Mouse (Mus musculus) liver, embryonic 14.5 days (tissue): ENCODE results near the gene Unk. TPM values are rescaled to one million over a fixed set of nuclear protein-coding genes. Genes with fewer than 3 reads are reported as not detected.

Experiments
- ATAC-seq: fragments of 200-750 bp; cut with Nextera tagmentation; 2 replicates; pipeline ENCODE4 v1.8.0; 2017; ENCODE audit warnings: moderate number of reproducible peaks, mild to moderate bottlenecking, moderate library complexity; ENCODE audit not compliant: insufficient read depth
- DNase-seq, 3 experiments: peaks; one replicate each; pipeline ENCODE4 v3.0.0-alpha.2; 2012 to 2013; ENCODE audit warnings: low read depth in 3 of 3, low spot score in 3 of 3
- H3K27ac ChIP-seq: fragments of 300-500 bp; sonication (generic); 2 replicates; pipeline ENCODE4 v1.5.1; 2014; ENCODE audit warnings: moderate library complexity, mild to moderate bottlenecking, control low read depth, inconsistent platforms
- H3K27me3 ChIP-seq: fragments of 300-500 bp; sonication (generic); 2 replicates; pipeline ENCODE4 v1.6.1; 2014; ENCODE audit warnings: mild to moderate bottlenecking, low read length, moderate library complexity; ENCODE audit not compliant: control insufficient read depth, insufficient read depth
- H3K36me3 ChIP-seq: fragments of 300-500 bp; sonication (generic); replicated peaks from 2 replicates; pipeline ENCODE4 v1.6.1; 2014; ENCODE audit warnings: low read depth; ENCODE audit not compliant: control insufficient read depth, insufficient read depth
- H3K4me1 ChIP-seq, 2 experiments: fragments of 200-500 bp in 1 of 2; fragments of 300-500 bp in 1 of 2; sonication (generic) in 1 of 2; replicated peaks; 2 replicates each; pipeline ENCODE4 v1.6.1; 2012 to 2014; ENCODE audit warnings: antibody characterized with exemption in 1 of 2, inconsistent platforms in 1 of 2, low read length in 1 of 2; ENCODE audit not compliant: control insufficient read depth in 2 of 2, insufficient read depth in 2 of 2
- H3K4me2 ChIP-seq: fragments of 300-500 bp; sonication (generic); 2 replicates; pipeline ENCODE4 v1.6.1; 2014; ENCODE audit warnings: low read depth, mild to moderate bottlenecking, control low read depth, moderate library complexity
- H3K4me3 ChIP-seq, 2 experiments: fragments of 200-500 bp in 1 of 2; fragments of 300-500 bp in 1 of 2; sonication (generic) in 1 of 2; 2 replicates each; pipeline ENCODE4 v1.5.1; 2012 to 2014; ENCODE audit warnings: low read depth in 2 of 2, low read length in 2 of 2, mild to moderate bottlenecking in 2 of 2, control low read depth in 1 of 2, inconsistent platforms in 1 of 2, moderate library complexity in 1 of 2; ENCODE audit not compliant: insufficient read depth in 1 of 2
- H3K9ac ChIP-seq: fragments of 300-500 bp; sonication (generic); replicated peaks from 2 replicates; pipeline ENCODE4 v1.6.1; 2014; ENCODE audit warnings: mild to moderate bottlenecking, control low read depth, moderate library complexity
- H3K9me3 ChIP-seq: fragments of 300-500 bp; sonication (generic); 2 replicates; pipeline ENCODE4 v1.6.1; 2016; ENCODE audit warnings: low read length, mixed read lengths; ENCODE audit not compliant: control insufficient read depth
- CTCF ChIP-seq: IDR thresholded peaks from 2 replicates; pipeline ENCODE4 v1.5.1; 2016; ENCODE audit warnings: antibody characterized with exemption, low read depth, control low read depth
- EP300 ChIP-seq: IDR thresholded peaks from 2 replicates; pipeline ENCODE4 v1.6.1; 2016; ENCODE audit warnings: antibody characterized with exemption, low read depth
- WGBS: fragments of 180-500 bp; shearing (Covaris S2); extraction: QIAGEN DNeasy Blood & Tissue Kit; methylation state at CpG from one replicate; pipeline ENCODE4 v1.1.7; 2014; ENCODE audit not compliant: insufficient replicate concordance; 5-methylcytosine and 5-hydroxymethylcytosine counted together
- polyA plus RNA-seq, 2 experiments: library from polyadenylated mRNA; depleted of rRNA in 1 of 2; stranded (reverse) in 1 of 2; unstranded in 1 of 2; fragments of >200 nt; fragmentation: Nextera tagmentation in 1 of 2; extraction: Ambion mirVana in 1 of 2; gene quantifications; 2 replicates each; pipeline versions ENCODE4 v1.2.1 to v1.2.3; 2012 to 2014

Unk gene
- 10.4 and 12.1 TPM in 2 replicates for polyA plus RNA-seq (2012; rRNA removed)
- 6.4 and 7.9 TPM in 2 replicates for polyA plus RNA-seq (2014; fragmentation: Nextera tagmentation; extraction: Ambion mirVana)

- WGBS = under 1% methylated on average over 64 of the region's 67 CpGs
- Histone ChIP-seq H3K27me3 (no peaks in the 10 kb centered on the region), H3K27ac (peak within 1 kb of the TSS; percentile 97), H3K4me3 (peak within 1 kb of the TSS; percentile 71 to 85), H3K4me1 (peaks cover 10 to 30% of the 10 kb centered on the region in 2 experiments), H3K36me3 (no peaks in the 10 kb centered on the region; the same call in 1 of the 2 replicates), H3K4me2 (peak within 1 kb of the TSS; percentile 100), H3K9me3 (no peaks in the 10 kb centered on the region), H3K9ac (peak within 1 kb of the TSS; percentile 100)
- ATAC-seq (peak; percentile 92), DNase-seq (peak; percentile 95 to 96 (median 96))
- TF ChIP-seq EP300 (peak; percentile 92), CTCF (no peak)
Observed at GRCm38 (mm10) chr11:116030088-116030897, at the start of gene Unk. TSS of gene Unk (plus strand) at chr11:116030322.

GRCm38 (mm10) chr11:115982472-115982871 is 47.6 kb upstream of the Unk start:
- no peak for ATAC-seq
- H3K9ac ChIP-seq = no peak overlapping the region
- no peak for DNase-seq
- no peak overlapping the region for H3K4me2 ChIP-seq
- H3K36me3 ChIP-seq = no peaks in the 10 kb centered on the region
- no peaks in the 10 kb centered on the region for H3K4me1 ChIP-seq
- no peaks in the 10 kb centered on the region for H3K27me3 ChIP-seq
- H3K27ac ChIP-seq = no peak overlapping the region
- H3K4me3 ChIP-seq = no peak overlapping the region
- H3K9me3 ChIP-seq = no peaks in the 10 kb centered on the region
- TF ChIP-seq CTCF (no peak), EP300 (no peak)
- 78% methylated on average over 15 of the region's 15 CpGs for WGBS

- no peak overlapping the region for H3K27ac ChIP-seq
- no peak for ATAC-seq
- no peak overlapping the region for H3K9ac ChIP-seq
- H3K27me3 ChIP-seq = no peaks in the 10 kb centered on the region
- no peak for TF ChIP-seq EP300
- no peak overlapping the region for H3K4me3 ChIP-seq
- WGBS = 69% methylated on average over 8 of the region's 8 CpGs
- no peaks in the 10 kb centered on the region for H3K36me3 ChIP-seq
- H3K4me1 ChIP-seq = no peaks in the 10 kb centered on the region
- H3K9me3 ChIP-seq = no peaks in the 10 kb centered on the region
- H3K4me2 ChIP-seq = no peak overlapping the region
- DNase-seq = no peak
Observed at GRCm38 (mm10) chr11:115983291-115983690, 46.8 kb upstream of the Unk start.

- no peaks in the 10 kb centered on the region for H3K4me1 ChIP-seq
- H3K36me3 ChIP-seq = no peaks in the 10 kb centered on the region
- H3K9ac ChIP-seq = no peak overlapping the region
- H3K4me2 ChIP-seq = no peak overlapping the region; the same call in 1 of the 2 replicates
- H3K9me3 ChIP-seq = no peaks in the 10 kb centered on the region
- H3K27ac ChIP-seq = no peak overlapping the region
- DNase-seq (no peak), ATAC-seq (no peak)
- 27% methylated on average over 15 of the region's 15 CpGs for WGBS
- peak overlapping the region in 1 of 2 experiments; percentile 51; a peak in 2 of 4 replicates for H3K4me3 ChIP-seq
- H3K27me3 ChIP-seq = no peaks in the 10 kb centered on the region; the same call in 1 of the 2 replicates
- TF ChIP-seq CTCF = no peak
- TF ChIP-seq EP300 = no peak
Observed at GRCm38 (mm10) chr11:115989686-115990085, 40.4 kb upstream of the Unk start.

- H3K9ac ChIP-seq = no peak overlapping the region
- no peak overlapping the region for H3K4me2 ChIP-seq
- no peaks in the 10 kb centered on the region for H3K4me1 ChIP-seq
- TF ChIP-seq CTCF = no peak
- H3K9me3 ChIP-seq = no peaks in the 10 kb centered on the region
- H3K36me3 ChIP-seq = no peaks in the 10 kb centered on the region
- H3K4me3 ChIP-seq = no peak overlapping the region
- no peaks in the 10 kb centered on the region; the same call in 1 of the 2 replicates for H3K27me3 ChIP-seq
- ATAC-seq = no peak
- DNase-seq = no peak
- 54% methylated on average over 4 of the region's 4 CpGs for WGBS
- no peak overlapping the region for H3K27ac ChIP-seq
Observed at GRCm38 (mm10) chr11:115992098-115992497, 38.0 kb upstream of the Unk start.
